Mouse (Mus musculus): ENCODE measurements around the gene Cdkal1. TPM values are rescaled to one million over a fixed set of nuclear protein-coding genes. Genes with fewer than 3 reads are reported as not detected.

Cdkal1 gene
- polyA plus RNA-seq, 1 experiment = 4.4 TPM

DNA sequence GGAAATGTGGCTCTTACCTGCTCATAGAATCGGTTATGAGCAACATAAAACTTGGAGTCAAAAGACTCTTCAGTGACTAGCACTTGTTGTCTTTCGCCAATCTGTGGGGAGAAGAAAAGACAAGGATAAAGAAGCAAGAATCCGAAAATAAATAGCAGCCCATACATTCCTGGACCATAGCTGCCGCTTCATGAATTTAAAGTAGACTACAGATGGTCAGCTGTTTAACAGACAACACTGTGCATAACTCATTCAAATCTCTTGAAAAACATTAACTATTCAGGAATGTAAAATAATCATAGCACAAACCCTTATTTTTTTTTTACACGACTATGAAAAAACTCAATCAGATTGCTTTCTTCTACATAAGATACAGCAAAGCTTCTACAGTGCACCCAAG is 498.0 kb downstream of the Cdkal1 start:
- no peak for TF ChIP-seq POLR2A (IDR thresholded peaks at IDR 0.05; ENCODE audit: low read depth, low read length)
- no peak for TF ChIP-seq CTCF (conservative IDR thresholded peaks at IDR 0.05; ENCODE audit: insufficient read depth, insufficient read length, low read depth, low read length)
- H3K4me1 ChIP-seq (ENCODE audit: control insufficient read depth, insufficient read depth, low read length) = peaks cover 34% of the 10 kb centered on the region
- no peak for DNase-seq
- H3K27me3 ChIP-seq (replicated peaks; ENCODE audit: control insufficient read depth, insufficient read depth, low read length) = no peaks in the 10 kb centered on the region
- 65% methylated on average over 5 of the region's 5 CpGs for WGBS
- H3K4me3 ChIP-seq (ENCODE audit: insufficient read depth, low read depth, low read length) = no peak overlapping the region
- 0 out of 2 replicates have a peak overlapping the region, but pooled peaks have one; percentile 14 for H3K27ac ChIP-seq (ENCODE audit: insufficient read depth, low read depth, low read length)
- H3K36me3 ChIP-seq (ENCODE audit: control insufficient read depth, insufficient read depth, low read length) = no peaks in the 10 kb centered on the region

DNA sequence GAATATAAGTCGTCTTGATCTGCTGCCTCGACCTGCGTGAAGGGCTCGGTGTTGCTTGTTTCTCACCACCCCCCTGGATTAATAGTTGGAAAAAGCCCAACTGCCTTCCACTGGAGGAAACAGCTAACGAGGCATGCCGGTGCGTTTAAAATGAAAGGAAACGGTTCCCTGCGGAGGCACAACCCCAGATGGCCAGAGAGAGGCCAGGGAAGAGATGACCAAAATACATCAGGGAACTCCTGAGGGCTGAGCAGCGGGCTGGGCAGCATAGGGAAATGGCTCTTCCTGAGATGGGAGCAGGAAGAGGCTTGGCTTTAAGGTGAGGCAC is 499.4 kb downstream of the Cdkal1 start:
- H3K36me3 ChIP-seq (ENCODE audit: control insufficient read depth, insufficient read depth, low read length) = no peaks in the 10 kb centered on the region
- no peaks in the 10 kb centered on the region for H3K27me3 ChIP-seq (replicated peaks; ENCODE audit: control insufficient read depth, insufficient read depth, low read length)
- no peak overlapping the region for H3K4me3 ChIP-seq (ENCODE audit: insufficient read depth, low read depth, low read length)
- TF ChIP-seq POLR2A (IDR thresholded peaks at IDR 0.05; ENCODE audit: low read depth, low read length) (no peak), CTCF (conservative IDR thresholded peaks at IDR 0.05; ENCODE audit: insufficient read depth, insufficient read length, low read depth, low read length) (no peak)
- DNase-seq = peak; percentile 65
- 8% methylated on average over 10 of the region's 10 CpGs for WGBS
- peaks cover 34% of the 10 kb centered on the region for H3K4me1 ChIP-seq (ENCODE audit: control insufficient read depth, insufficient read depth, low read length)
- H3K27ac ChIP-seq (ENCODE audit: insufficient read depth, low read depth, low read length) = peak overlapping the region; percentile 75

DNA sequence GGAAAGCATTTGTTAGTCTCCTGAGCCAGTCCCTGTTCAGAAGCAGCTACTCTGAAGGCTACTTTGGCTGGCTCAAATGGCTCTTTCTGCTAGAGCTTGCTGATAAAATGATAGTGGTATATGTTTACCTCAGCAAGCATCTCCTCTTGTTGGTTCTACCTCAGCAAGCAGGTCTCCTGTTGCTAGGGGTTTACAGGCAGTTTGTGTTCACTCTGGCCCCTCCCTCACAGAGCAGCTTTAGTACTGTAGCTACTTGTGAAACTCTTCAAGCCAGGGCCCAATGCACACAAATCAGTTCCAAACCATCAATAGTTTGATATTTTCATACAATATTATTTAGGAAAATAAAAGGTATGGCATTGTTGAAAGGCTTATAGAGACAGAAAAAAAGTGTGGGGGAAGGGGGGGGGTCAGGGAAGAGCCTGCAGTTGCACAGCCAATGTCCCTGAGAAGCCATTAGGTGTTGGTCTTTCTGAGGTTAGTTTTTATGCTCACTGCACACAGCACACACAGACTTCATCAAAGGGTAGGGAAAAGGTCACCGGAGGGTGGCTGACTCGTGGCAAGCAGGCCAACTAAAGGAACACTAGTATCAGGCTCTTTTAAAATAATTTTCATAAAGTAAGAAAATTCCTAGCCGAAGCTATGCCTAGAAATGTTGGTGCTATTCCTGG is 499.9 kb downstream of the Cdkal1 start:
- Histone ChIP-seq H3K27ac (ENCODE audit: insufficient read depth, low read depth, low read length) (peak overlapping the region; percentile 75), H3K36me3 (ENCODE audit: control insufficient read depth, insufficient read depth, low read length) (no peaks in the 10 kb centered on the region), H3K4me1 (ENCODE audit: control insufficient read depth, insufficient read depth, low read length) (peaks cover 34% of the 10 kb centered on the region), H3K4me3 (ENCODE audit: insufficient read depth, low read depth, low read length) (no peak overlapping the region), H3K27me3 (replicated peaks; ENCODE audit: control insufficient read depth, insufficient read depth, low read length) (no peaks in the 10 kb centered on the region)
- DNase-seq = peak; percentile 64
- no peak for TF ChIP-seq CTCF (conservative IDR thresholded peaks at IDR 0.05; ENCODE audit: insufficient read depth, insufficient read length, low read depth, low read length)
- TF ChIP-seq POLR2A (IDR thresholded peaks at IDR 0.05; ENCODE audit: low read depth, low read length) = no peak
- WGBS = 15% methylated on average over 3 of the region's 3 CpGs

DNA sequence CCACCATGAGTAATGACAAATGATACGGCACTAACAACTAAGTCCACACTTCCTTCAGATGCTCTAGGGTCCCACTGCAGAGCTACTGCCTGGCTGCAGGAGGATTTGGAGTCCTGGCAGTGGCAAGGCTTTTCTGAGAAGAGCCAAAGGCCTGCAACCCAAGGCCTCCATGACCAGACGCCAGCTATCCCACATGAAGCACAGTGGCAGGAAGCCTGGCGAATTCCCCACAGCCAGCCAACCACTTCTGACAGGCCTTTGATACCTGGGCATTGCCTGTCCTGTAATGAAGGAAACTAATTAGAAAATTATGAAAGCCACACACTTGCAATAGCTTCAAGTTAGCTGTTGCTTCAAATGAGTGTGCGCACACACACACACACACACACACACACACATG is 500.5 kb downstream of the Cdkal1 start:
- DNase-seq = peak; percentile 57
- peak overlapping the region; percentile 65 for H3K27ac ChIP-seq (ENCODE audit: insufficient read depth, low read depth, low read length)
- WGBS = 72% methylated on average over 4 of the region's 4 CpGs
- H3K36me3 ChIP-seq (ENCODE audit: control insufficient read depth, insufficient read depth, low read length) = no peaks in the 10 kb centered on the region
- TF ChIP-seq POLR2A (IDR thresholded peaks at IDR 0.05; ENCODE audit: low read depth, low read length) (no peak), CTCF (conservative IDR thresholded peaks at IDR 0.05; ENCODE audit: insufficient read depth, insufficient read length, low read depth, low read length) (no peak)
- no peak overlapping the region for H3K4me3 ChIP-seq (ENCODE audit: insufficient read depth, low read depth, low read length)
- H3K27me3 ChIP-seq (replicated peaks; ENCODE audit: control insufficient read depth, insufficient read depth, low read length) = no peaks in the 10 kb centered on the region
- H3K4me1 ChIP-seq (ENCODE audit: control insufficient read depth, insufficient read depth, low read length) = peaks cover 37% of the 10 kb centered on the region

DNA sequence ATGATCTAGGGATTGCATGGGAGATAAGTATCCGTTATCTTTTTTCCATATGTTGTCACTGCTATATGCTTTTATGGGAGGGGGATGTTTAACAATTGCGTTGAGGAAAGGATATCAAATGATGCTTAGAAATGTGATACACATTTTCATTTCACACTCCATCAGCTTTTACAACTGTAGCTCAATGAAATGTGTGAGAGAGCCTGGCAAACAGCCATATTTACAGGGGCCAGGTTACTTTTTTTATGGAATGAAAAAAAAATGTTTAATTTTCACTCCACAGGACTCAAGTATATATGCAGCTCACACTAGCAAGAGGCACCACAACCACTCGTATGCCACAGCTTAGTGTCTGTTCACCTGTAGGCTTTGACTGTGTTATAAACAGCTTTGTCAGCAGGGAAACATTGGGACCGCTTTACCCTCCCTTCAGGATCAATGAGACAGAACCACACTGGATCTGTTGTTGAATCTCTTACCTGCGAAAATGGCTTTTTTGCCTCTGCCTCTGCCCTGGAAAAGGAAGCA is 501.5 kb downstream of the Cdkal1 start:
- Histone ChIP-seq H3K27me3 (replicated peaks; ENCODE audit: control insufficient read depth, insufficient read depth, low read length) (no peaks in the 10 kb centered on the region), H3K36me3 (ENCODE audit: control insufficient read depth, insufficient read depth, low read length) (no peaks in the 10 kb centered on the region), H3K4me3 (ENCODE audit: insufficient read depth, low read depth, low read length) (no peak overlapping the region), H3K4me1 (ENCODE audit: control insufficient read depth, insufficient read depth, low read length) (peaks cover 44% of the 10 kb centered on the region), H3K27ac (ENCODE audit: insufficient read depth, low read depth, low read length) (no peak overlapping the region)
- no peak for DNase-seq
- WGBS = 66% methylated on average over 5 of the region's 5 CpGs
- TF ChIP-seq POLR2A (IDR thresholded peaks at IDR 0.05; ENCODE audit: low read depth, low read length) (no peak), CTCF (conservative IDR thresholded peaks at IDR 0.05; ENCODE audit: insufficient read depth, insufficient read length, low read depth, low read length) (no peak)

DNA sequence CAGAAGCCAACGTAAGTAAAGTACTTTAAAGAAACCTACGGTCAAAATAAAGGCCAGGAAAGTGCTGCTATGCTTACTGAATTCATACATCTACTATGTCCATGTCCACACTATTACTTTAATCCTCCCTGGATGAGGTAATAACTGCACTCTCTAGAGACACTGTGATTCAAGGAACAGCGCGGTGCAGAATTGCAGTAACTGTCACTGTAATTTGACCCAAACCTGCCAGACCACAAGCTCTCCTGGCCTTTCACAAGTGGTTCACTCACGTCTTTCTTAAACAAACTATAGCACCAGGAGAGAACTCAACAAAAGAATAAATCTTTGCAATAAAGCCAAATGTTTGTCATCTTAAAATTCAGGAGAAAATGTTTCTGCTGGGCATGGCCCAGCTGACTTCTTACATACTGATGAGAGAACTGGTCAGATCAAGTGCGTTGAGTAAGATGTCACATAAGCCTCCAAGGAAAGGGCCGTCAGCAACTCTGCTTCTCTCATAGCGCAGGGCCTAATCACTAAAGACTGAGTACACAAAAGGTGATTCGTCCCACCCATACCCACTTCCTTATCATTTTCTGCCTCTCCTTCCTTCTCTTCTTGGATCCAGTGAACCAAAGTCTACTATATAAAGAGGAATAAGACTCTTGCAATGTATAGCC is 504.3 kb downstream of the Cdkal1 start:
- no peak for DNase-seq
- 90% methylated on average over 9 of the region's 9 CpGs for WGBS
- Histone ChIP-seq H3K4me1 (ENCODE audit: control insufficient read depth, insufficient read depth, low read length) (peaks cover 29% of the 10 kb centered on the region), H3K27me3 (replicated peaks; ENCODE audit: control insufficient read depth, insufficient read depth, low read length) (no peaks in the 10 kb centered on the region), H3K36me3 (ENCODE audit: control insufficient read depth, insufficient read depth, low read length) (no peaks in the 10 kb centered on the region), H3K27ac (ENCODE audit: insufficient read depth, low read depth, low read length) (no peak overlapping the region), H3K4me3 (ENCODE audit: insufficient read depth, low read depth, low read length) (no peak overlapping the region)
- TF ChIP-seq POLR2A (IDR thresholded peaks at IDR 0.05; ENCODE audit: low read depth, low read length) = no peak
- no peak for TF ChIP-seq CTCF (conservative IDR thresholded peaks at IDR 0.05; ENCODE audit: insufficient read depth, insufficient read length, low read depth, low read length)

DNA sequence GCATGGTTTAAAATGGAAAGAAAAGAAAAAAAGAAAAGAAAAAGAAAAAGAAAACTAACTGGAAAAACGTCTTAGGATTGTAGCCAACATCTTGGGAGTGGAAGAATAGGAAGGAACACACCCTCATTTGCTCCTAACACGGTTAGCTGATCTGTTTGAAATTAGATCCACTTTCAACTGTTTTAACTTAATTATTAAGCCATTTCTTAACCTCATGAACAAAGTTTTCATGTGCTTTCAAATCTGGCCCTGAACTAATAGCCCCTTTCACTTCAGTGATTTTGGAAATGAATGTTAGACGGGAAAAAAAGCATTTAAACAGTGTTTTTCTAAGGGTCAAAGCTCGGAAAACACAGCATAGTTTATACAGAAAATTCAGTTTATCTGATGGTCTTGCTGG is 505.5 kb downstream of the Cdkal1 start:
- peak; percentile 71 for DNase-seq
- H3K4me3 ChIP-seq (ENCODE audit: insufficient read depth, low read depth, low read length) = no peak overlapping the region
- no peaks in the 10 kb centered on the region for H3K36me3 ChIP-seq (ENCODE audit: control insufficient read depth, insufficient read depth, low read length)
- 34% methylated on average over 4 of the region's 4 CpGs for WGBS
- no peaks in the 10 kb centered on the region for H3K27me3 ChIP-seq (replicated peaks; ENCODE audit: control insufficient read depth, insufficient read depth, low read length)
- no peak for TF ChIP-seq CTCF (conservative IDR thresholded peaks at IDR 0.05; ENCODE audit: insufficient read depth, insufficient read length, low read depth, low read length)
- no peak for TF ChIP-seq POLR2A (IDR thresholded peaks at IDR 0.05; ENCODE audit: low read depth, low read length)
- peaks cover 18% of the 10 kb centered on the region for H3K4me1 ChIP-seq (ENCODE audit: control insufficient read depth, insufficient read depth, low read length)
- H3K27ac ChIP-seq (ENCODE audit: insufficient read depth, low read depth, low read length) = peak overlapping the region; percentile 76
